Mouse (Mus musculus) lung, adult 2 months (tissue): ENCODE data around the gene Ppp1r16b.

Experiments
- CTCF ChIP-seq: fragments of 200-500 bp; IDR thresholded peaks from 2 replicates; pipeline ENCODE4 v1.5.1; 2011; ENCODE audit warnings: mild to moderate bottlenecking, low read length, control low read depth; ENCODE audit not compliant: insufficient read depth
- POLR2A ChIP-seq: fragments of 200-500 bp; IDR thresholded peaks from 2 replicates; pipeline ENCODE4 v1.6.1; 2011; ENCODE audit warnings: low read depth, mild to moderate bottlenecking, control low read depth, low read length, borderline replicate concordance; ENCODE audit errors: extremely low read depth

DNA sequence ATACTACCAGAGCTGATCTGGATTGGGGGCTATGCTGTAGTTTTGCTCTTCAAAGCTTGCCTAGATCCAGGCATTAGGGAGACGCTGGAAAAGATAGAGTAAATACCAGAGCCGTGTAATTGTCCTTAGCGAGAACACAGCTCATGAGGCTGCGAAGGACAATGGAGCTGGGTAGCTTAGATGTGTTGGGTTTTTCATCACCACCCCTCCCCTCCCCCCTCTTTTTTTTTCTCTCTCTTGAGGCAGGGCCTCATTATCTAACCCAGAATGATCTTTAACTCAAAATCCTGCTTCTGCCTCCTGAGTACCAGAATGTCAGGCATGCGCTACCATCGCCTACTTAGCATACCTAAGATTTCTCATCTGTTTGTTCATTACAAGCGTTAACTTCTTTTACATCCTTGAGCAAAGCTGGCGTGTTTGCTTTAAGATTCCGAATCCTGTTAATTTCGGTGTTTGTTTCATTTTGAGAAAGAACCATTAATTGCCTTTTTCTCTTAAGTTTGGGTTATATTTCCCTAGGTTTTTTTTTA is 15.2 kb downstream of the Ppp1r16b start:
- TF ChIP-seq POLR2A (no peak), CTCF (no peak)
